Mouse (Mus musculus) retina, postnatal 1 day (tissue): ENCODE results near the gene Bcl10.
"Not testable (repeated sequence)": the region's sequence is repeated elsewhere in the genome, so short reads cannot be mapped to it uniquely, and the experiment has no call there.

Experiments
- DNase-seq: peaks from one replicate; pipeline ENCODE4 v3.0.0-alpha.2; 2012

The Bcl10 gene

DNA sequence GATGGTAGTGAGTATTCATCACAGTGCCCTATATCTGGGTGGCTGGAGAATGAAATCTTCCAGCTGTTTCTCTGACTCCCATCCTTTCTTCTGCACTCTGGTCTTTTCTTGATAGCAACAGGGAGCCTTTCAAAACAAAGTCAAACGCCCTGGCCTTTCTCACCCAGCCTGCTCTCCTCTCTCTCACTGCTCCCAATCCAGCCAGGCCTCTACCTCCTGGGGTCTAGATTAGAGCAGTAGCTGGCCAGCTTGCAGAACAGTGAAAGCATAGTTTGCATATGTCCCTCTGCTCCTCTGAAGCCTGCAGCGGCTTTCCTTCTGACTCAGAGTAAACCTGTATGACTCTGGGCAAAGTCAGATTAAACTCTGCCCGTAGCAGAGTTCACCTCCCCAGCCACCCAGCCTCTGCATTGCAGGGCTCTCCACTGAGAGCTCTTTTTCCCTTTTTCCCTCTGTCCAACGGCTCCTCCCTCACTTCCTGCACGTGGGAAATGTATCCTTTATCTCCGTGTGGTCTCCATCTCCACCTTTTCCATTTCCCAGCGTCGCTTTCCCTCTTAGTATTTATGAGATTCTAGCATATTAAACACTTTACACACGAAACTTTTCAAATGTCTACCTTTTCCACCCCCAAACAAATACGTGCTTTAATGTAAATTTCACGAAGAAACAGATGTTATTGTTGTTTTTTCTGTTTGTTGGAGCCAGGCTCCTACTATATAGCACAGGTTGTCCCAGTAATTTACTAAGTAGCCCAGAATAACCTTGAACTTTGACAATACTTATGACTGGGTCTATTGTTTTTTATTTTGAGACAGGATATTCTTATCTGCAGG lies at the start of gene Bcl10:
Bcl10 (plus strand) TSS at position 786 of the 836 bp plus-strand sequence.
- no peak for DNase-seq

- no peak for DNase-seq
Observed at GRCm38 (mm10) chr3:145873271-145873670, 49.3 kb upstream of the Bcl10 start.

GRCm38 (mm10) chr3:145874126-145874525 lies 48.5 kb upstream of the Bcl10 start:
- no peak for DNase-seq

GRCm38 (mm10) chr3:145876120-145876519 lies 46.5 kb upstream of the Bcl10 start:
- no peak for DNase-seq

DNA sequence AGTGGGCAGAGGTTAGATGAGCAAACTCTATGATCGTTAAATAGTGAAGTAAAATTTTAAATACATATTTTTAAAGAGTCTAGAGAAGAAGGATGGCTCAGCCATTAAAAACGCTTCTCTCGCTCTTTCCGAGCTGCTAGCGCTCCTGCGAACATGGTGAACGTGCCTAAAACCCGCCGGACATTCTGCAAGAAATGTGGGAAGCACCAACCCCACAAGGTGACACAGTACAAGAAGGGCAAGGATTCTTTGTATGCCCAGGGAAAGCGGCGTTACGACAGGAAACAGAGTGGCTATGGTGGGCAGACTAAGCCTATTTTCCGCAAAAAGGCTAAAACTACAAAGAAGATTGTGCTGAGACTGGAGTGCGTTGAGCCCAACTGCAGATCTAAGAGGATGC lies 43.7 kb upstream of the Bcl10 start:
- not testable (repeated sequence) for DNase-seq

GRCm38 (mm10) chr3:145880335-145880734 lies 42.3 kb upstream of the Bcl10 start:
- no peak for DNase-seq

DNA sequence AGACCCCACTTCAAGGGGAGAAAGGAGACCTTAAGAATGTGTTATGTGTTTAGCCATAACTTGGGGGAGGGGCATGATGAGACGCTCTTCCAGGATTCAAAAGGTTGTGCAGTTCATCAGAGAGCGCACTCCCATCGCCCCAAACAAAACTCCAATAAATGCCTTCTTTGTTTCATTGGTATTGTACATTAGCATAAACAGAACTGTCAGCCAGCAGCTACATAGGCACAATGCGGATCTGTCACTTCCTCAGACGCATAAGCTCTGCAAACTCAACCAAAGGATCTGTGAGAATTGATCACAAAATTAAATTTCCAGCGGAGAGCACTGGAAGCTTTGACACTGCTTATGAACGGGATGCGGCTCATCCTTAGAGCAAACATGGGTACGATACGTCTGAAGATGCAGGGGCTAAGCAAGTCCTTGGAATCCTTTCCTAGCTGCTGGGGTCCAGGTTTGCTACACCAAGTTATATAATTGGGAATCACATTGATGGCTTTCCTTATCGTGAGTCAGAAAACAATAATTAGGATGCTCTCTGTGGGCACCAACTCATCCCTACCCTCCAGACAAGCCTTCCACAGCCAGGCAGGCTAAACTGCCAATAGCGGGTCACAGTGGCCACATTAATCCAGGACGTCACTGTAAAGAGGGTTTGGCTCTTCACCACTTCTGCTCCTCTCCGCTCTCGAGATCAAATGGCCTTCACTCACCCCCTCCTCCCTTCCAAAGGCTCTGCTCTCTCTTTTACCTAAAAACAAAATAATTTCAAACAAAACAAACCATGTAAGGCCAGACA lies 40.3 kb upstream of the Bcl10 start:
- DNase-seq = no peak

- DNase-seq = peak; percentile 86
Observed at GRCm38 (mm10) chr3:145883233-145883632, 39.4 kb upstream of the Bcl10 start.

DNA sequence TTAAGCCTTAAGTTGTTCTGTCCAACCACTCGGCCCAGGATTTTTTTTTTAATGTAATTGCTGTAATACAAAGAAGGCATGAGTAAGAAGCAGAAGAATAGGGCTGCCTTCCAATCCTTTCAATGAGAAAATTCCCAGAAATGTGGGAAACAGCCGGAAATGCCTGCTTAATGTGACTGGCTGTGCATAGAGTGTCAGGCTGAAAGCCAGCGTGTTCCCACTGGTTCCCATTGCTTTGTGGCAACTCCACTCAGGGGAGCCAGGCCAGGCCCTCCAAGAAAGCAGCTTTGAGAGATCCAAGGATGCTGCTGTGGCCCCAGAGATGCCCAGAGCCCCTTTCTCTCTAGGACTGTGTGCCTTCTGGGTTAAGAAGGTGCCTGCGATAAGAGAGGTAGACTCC lies 37.2 kb upstream of the Bcl10 start:
- no peak for DNase-seq

GRCm38 (mm10) chr3:145885851-145886464 lies 36.6 kb upstream of the Bcl10 start:
- DNase-seq = no peak

DNA sequence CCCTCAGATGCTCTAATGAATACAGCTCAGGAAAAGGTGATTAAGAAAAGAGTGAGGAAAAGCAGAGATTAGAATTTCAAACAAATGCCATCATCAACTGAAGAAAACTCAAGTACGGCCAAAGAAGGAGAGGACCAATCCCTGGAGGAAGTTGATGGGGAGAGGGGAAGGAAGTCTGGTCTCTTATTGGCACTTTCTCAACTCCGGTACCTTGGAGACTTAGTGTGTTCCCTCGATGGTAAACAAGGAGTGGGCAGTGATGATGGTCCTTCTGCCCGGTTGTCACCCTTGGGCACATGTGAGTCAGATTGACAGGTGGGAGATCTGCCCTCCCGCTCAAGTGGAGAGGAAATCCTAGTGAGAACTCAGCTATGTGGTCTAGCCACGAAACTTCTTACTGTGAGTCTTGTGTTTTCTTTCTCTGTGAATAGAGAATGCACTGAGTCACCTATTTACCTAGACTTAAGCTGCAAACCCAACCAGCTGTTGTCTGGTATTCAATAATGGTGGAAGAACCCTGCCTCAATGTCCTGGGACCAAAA lies 35.1 kb upstream of the Bcl10 start:
- DNase-seq = no peak

GRCm38 (mm10) chr3:145890346-145891132 lies 32.1 kb upstream of the Bcl10 start:
- no peak for DNase-seq

- no peak for DNase-seq
Observed at GRCm38 (mm10) chr3:145892451-145892850, 30.2 kb upstream of the Bcl10 start.

- no peak for DNase-seq
Observed at GRCm38 (mm10) chr3:145894131-145894530, 28.5 kb upstream of the Bcl10 start.

DNA sequence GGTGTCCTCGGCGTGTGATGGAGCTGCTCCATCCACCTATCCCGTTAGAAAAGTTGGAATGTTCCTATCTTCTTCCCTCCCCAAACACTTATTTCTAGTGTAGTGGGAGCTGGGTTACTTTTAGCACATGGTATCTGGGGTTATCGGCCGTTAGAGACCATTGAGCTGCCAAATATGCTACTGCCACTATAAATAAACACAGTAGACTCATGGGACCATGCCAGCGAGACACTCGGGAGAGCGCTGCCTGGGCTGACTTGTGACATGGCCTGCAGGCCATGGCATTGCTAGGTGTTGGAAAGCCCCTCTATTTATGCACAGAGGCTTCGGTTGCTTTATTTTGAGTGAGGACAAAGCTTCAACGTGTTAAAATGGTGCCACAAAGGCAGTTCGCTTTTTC lies 24.9 kb upstream of the Bcl10 start:
- no peak for DNase-seq

DNA sequence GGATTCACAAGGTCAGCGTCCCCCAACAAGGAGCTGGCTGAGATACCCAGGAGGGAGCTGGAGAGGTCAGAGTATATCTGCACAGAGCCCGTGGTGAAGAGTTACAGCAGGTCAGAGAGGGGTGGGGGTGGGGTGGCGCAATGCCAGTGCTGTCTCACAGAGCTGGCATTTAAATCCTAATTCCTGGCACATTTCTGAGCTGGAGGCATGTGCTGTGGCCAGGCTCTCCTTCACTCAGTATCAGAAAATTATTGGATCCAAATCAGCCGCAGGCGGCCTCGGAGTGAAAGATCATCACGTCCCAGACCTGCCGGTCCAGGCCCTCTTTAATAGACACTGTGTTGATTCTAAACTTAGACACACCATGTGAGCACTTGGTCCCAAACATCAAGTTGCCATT lies 22.8 kb upstream of the Bcl10 start:
- DNase-seq = no peak

DNA sequence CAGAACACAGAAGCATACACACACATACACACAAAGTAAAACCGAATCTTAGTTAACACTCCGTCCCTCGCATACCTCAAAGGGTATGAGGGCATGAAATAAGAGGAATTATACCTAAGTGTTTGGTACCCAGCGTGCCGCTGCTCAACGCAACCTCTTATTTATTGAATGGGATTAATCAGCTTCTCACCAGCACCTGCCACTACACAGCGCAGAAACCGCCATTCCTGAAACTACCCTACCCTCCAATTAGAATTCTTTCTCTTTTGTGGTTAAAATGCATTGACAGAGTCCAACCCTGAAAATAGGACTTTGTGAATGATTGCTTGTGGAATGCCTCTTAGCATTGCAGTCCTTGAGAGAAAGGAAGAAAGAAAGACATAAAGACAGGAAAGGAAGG lies 19.1 kb upstream of the Bcl10 start:
- DNase-seq = no peak

- peak; percentile 84 for DNase-seq
Observed at GRCm38 (mm10) chr3:145904850-145905776, 17.5 kb upstream of the Bcl10 start.

DNA sequence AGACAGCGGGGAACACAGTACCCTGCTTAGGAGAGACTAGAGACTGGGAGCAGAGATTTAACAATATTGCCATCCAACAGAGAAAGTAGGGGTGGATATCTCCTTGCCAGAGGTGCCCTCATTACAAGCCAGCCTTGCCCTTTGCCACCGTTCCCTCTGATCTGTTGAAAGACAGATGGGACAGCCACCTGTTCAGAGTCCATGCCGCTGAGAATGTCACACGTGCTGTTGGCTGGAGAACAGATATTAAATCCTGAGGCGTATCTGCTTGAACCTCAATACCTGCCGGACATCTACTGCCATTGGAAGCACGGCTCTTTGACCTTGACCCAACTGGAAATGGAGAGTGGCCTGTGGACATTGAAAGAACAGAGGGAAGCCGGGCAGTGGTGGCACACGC lies 16.0 kb upstream of the Bcl10 start:
- no peak for DNase-seq

- DNase-seq = no peak
Observed at GRCm38 (mm10) chr3:145912512-145912911, 10.1 kb upstream of the Bcl10 start.

DNA sequence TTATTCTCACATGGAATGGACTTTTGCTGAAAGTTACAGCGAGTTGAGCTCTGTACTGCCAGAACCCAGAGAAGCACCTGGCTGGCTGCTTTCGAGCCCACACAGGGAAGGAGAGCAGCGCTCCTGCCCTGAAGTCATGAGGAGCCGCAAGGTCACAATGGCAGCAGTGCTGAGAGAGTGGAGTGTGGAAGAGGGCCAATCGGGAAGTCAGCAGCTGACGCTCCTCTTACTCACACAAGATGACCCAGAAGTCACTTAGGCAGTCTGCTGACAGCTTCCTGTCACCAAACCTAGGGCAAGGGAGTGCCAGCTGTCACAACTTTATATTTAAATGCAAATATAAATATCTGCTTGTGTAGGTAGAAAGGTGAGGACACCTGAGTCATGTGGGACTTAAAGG lies 9.3 kb upstream of the Bcl10 start:
- no peak for DNase-seq
